Mouse (Mus musculus) intestine, postnatal 0 days (tissue): Measurements from ENCODE around the gene Rpl4. TPM values are rescaled to one million over a fixed set of nuclear protein-coding genes. Genes with fewer than 3 reads are reported as not detected.

Experiments used
- ATAC-seq: fragments of 200-750 bp; cut with Nextera tagmentation; 2 replicates; pipeline ENCODE4 v1.8.0; 2017; ENCODE audit warnings: mild to moderate bottlenecking, moderate TSS enrichment, moderate library complexity
- H3K27ac ChIP-seq: fragments of 300-500 bp; sonication (generic); 2 replicates; pipeline ENCODE4 v1.5.1; 2014; ENCODE audit warnings: mild to moderate bottlenecking, low read depth, low read length, moderate library complexity
- H3K27me3 ChIP-seq: fragments of 300-500 bp; sonication (generic); replicated peaks from 2 replicates; pipeline ENCODE4 v1.6.1; 2014; ENCODE audit warnings: low read length, mixed read lengths; ENCODE audit not compliant: control insufficient read depth, insufficient read depth
- H3K36me3 ChIP-seq: fragments of 300-500 bp; sonication (generic); 2 replicates; pipeline ENCODE4 v1.6.1; 2014; ENCODE audit warnings: mild to moderate bottlenecking, moderate library complexity; ENCODE audit not compliant: control insufficient read depth, insufficient read depth
- H3K4me1 ChIP-seq: fragments of 300-500 bp; sonication (generic); replicated peaks from 2 replicates; pipeline ENCODE4 v1.6.1; 2014; ENCODE audit warnings: antibody characterized with exemption, low read length, mixed read lengths; ENCODE audit not compliant: control insufficient read depth, insufficient read depth
- H3K4me2 ChIP-seq: fragments of 300-500 bp; sonication (generic); replicated peaks from 2 replicates; pipeline ENCODE4 v1.6.1; 2014; ENCODE audit warnings: low read depth, mild to moderate bottlenecking, moderate library complexity
- H3K4me3 ChIP-seq: fragments of 300-500 bp; sonication (generic); 2 replicates; pipeline ENCODE4 v1.5.1; 2014; ENCODE audit warnings: low read depth, low read length
- H3K9ac ChIP-seq: fragments of 300-500 bp; sonication (generic); 2 replicates; pipeline ENCODE4 v1.6.1; 2014; ENCODE audit warnings: mild to moderate bottlenecking, low read depth, low read length
- H3K9me3 ChIP-seq: fragments of 300-500 bp; sonication (generic); 2 replicates; pipeline ENCODE4 v1.6.1; 2016; ENCODE audit warnings: mixed run types; ENCODE audit not compliant: control insufficient read depth
- CTCF ChIP-seq: sonication (generic); IDR thresholded peaks from 2 replicates; pipeline ENCODE4 v1.5.1; 2016; ENCODE audit warnings: low read depth, mild to moderate bottlenecking, control low read depth, antibody characterized with exemption, moderate library complexity
- WGBS: fragments of 180-500 bp; shearing (Covaris S2); extraction: QIAGEN DNeasy Blood & Tissue Kit; methylation state at CpG from one replicate; pipeline ENCODE4 v1.1.7; 2014; 5-methylcytosine and 5-hydroxymethylcytosine counted together
- polyA plus RNA-seq: library from polyadenylated mRNA; unstranded; fragments of >200 nt; fragmentation: Nextera tagmentation; extraction: Ambion mirVana; gene quantifications from 2 replicates; pipeline ENCODE4 v1.2.1, GENCODE M21; 2015

Rpl4 gene
- polyA plus RNA-seq, 1 experiment from 2014 or later = 575 TPM

DNA sequence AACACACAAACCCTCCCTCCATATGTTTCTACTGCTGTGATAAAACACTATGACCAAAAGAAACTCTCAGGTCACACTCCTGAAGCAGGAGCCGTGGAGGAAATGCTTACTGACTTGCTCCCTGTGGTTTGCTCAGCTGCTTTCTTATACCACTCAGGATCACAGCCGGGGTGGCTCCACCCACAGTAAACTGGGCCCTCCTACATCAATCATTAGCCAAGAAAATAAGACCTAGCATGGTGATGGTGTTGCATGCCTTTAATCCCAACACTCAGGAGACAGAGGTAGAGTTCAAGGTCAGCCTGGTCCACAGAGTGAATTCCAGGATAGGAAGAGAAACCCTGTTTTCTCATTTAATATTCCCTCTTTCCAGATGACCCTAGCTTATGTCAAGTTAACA lies 26.7 kb downstream of the Rpl4 start:
- H3K9me3 ChIP-seq = no peaks in the 10 kb centered on the region
- no peak overlapping the region for H3K4me2 ChIP-seq
- no peak overlapping the region for H3K9ac ChIP-seq
- ATAC-seq = peak; percentile 73
- WGBS = 27% methylated on average over 2 of the region's 2 CpGs
- no peaks in the 10 kb centered on the region for H3K27me3 ChIP-seq
- H3K4me1 ChIP-seq = peaks cover 4% of the 10 kb centered on the region; the same call in 1 of the 2 replicates
- H3K4me3 ChIP-seq = no peak overlapping the region
- H3K36me3 ChIP-seq = peaks cover 25% of the 10 kb centered on the region
- peak overlapping the region; percentile 75 for H3K27ac ChIP-seq
- TF ChIP-seq CTCF = no peak

DNA sequence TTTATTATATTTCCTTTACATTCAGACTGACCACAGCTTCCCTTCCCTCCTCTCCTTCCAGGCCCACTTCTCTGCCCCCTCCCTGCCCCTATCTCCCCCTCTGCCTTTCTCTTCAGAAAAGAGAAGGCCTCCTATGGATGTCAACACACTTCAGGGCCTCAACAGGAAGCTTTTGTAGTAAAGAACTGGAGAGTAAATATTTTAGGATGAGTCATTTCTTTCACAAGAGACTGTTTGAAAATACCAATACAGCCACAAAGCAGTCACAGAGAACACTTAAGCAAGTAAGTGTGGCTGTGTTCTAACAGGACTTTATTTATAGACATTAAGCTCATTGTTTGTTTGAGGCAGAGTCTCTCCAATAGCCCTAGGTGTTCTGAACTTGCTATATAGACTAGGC lies 29.2 kb downstream of the Rpl4 start:
- ATAC-seq = no peak
- Histone ChIP-seq H3K4me1 (peaks cover 4% of the 10 kb centered on the region; the same call in 1 of the 2 replicates), H3K36me3 (peaks cover 28% of the 10 kb centered on the region), H3K4me3 (no peak overlapping the region), H3K9me3 (no peaks in the 10 kb centered on the region), H3K4me2 (no peak overlapping the region), H3K27me3 (no peaks in the 10 kb centered on the region), H3K9ac (no peak overlapping the region), H3K27ac (no peak overlapping the region)
- TF ChIP-seq CTCF = no peak

DNA sequence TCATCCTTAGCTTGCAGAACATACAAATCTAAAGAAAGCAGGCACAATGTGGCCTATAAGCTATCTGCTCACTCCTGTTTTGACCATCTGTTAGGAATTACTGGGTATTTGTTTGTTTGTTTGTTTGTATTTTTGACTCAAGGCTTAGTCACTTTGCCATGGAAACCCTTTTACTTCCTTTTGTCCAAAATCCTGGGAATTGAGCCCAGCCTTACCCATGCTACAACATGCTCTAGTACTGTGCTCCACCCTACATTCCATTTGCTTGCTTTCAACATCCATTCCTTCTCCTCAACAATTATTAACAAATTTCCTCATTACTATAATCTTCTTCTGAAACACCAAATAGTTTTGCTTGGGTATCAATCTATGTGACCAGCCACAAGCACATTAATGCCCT lies 29.7 kb downstream of the Rpl4 start:
- Histone ChIP-seq H3K27ac (no peak overlapping the region), H3K27me3 (no peaks in the 10 kb centered on the region)

GRCm38 (mm10) chr9:64207509-64208084 lies 34.4 kb downstream of the Rpl4 start:
- 65% methylated on average over 3 of the region's 3 CpGs for WGBS
- Histone ChIP-seq H3K27me3 (no peaks in the 10 kb centered on the region), H3K36me3 (peaks cover 51% of the 10 kb centered on the region), H3K4me2 (no peak overlapping the region), H3K4me1 (no peaks in the 10 kb centered on the region), H3K9ac (no peak overlapping the region), H3K4me3 (no peak overlapping the region), H3K9me3 (no peaks in the 10 kb centered on the region), H3K27ac (no peak overlapping the region)
- TF ChIP-seq CTCF = no peak
- no peak for ATAC-seq

More for the DNA sequence above, 29.7 kb downstream of the Rpl4 start:
- ATAC-seq = no peak
- H3K9me3 ChIP-seq = no peaks in the 10 kb centered on the region
- no peak overlapping the region for H3K4me3 ChIP-seq
- H3K4me1 ChIP-seq = peaks cover 4% of the 10 kb centered on the region; the same call in 1 of the 2 replicates
- TF ChIP-seq CTCF = no peak
- no peak overlapping the region for H3K4me2 ChIP-seq
- no peak overlapping the region for H3K9ac ChIP-seq
- peaks cover 29% of the 10 kb centered on the region for H3K36me3 ChIP-seq

GRCm38 (mm10) chr9:64214452-64214851 lies 41.3 kb downstream of the Rpl4 start:
- no peaks in the 10 kb centered on the region for H3K9me3 ChIP-seq
- H3K4me3 ChIP-seq = no peak overlapping the region
- peak; percentile 63; the same call in 1 of the 2 replicates for ATAC-seq
- no peak for TF ChIP-seq CTCF
- WGBS = 63% methylated on average over 17 of the region's 17 CpGs
- no peaks in the 10 kb centered on the region for H3K27me3 ChIP-seq
- H3K4me2 ChIP-seq = no peak overlapping the region
- H3K9ac ChIP-seq = no peak overlapping the region
- H3K4me1 ChIP-seq = no peaks in the 10 kb centered on the region
- H3K36me3 ChIP-seq = peaks cover 33% of the 10 kb centered on the region
- 0 out of 2 replicates have a peak overlapping the region, but pooled peaks have one; percentile 2 for H3K27ac ChIP-seq

GRCm38 (mm10) chr9:64216090-64216489 lies 42.9 kb downstream of the Rpl4 start:
- WGBS = 44% methylated on average over 4 of the region's 4 CpGs
- Histone ChIP-seq H3K9ac (no peak overlapping the region), H3K36me3 (peaks cover 22% of the 10 kb centered on the region), H3K9me3 (no peaks in the 10 kb centered on the region), H3K4me1 (no peaks in the 10 kb centered on the region), H3K4me2 (no peak overlapping the region), H3K4me3 (no peak overlapping the region), H3K27ac (peak overlapping the region; percentile 50; the same call in 1 of the 2 replicates), H3K27me3 (no peaks in the 10 kb centered on the region)
- ATAC-seq = no peak
- TF ChIP-seq CTCF = no peak

GRCm38 (mm10) chr9:64216641-64217040 lies 43.5 kb downstream of the Rpl4 start:
- no peak for ATAC-seq
- 97% methylated on average over 2 of the region's 2 CpGs for WGBS

More at GRCm38 (mm10) chr9:64216641-64217040, 43.5 kb downstream of the Rpl4 start:
- H3K4me3 ChIP-seq = no peak overlapping the region
- no peak for TF ChIP-seq CTCF
- H3K9me3 ChIP-seq = no peaks in the 10 kb centered on the region
- H3K36me3 ChIP-seq = peaks cover 16% of the 10 kb centered on the region
- H3K4me2 ChIP-seq = no peak overlapping the region
- H3K27ac ChIP-seq = no peak overlapping the region
- H3K27me3 ChIP-seq = no peaks in the 10 kb centered on the region
- H3K9ac ChIP-seq = no peak overlapping the region
- H3K4me1 ChIP-seq = no peaks in the 10 kb centered on the region
